Mouse (Mus musculus) mouse embryonic stem cell (cell line): ENCODE results near the gene Tnk1.

ENCODE experiments used
- in situ Hi-C, 2 experiments: fragments of 300-500 bp; cut with MboI; formaldehyde crosslinking; loops; 1 replicate in 1 of 2; 3 replicates in 1 of 2; pipeline ENCODE4 v1.14.3; 2019 to 2020; ENCODE audit warnings: low sequenced_read_pairs in 2 of 2, low pct_unique_long_range_greater_than_20kb in 1 of 2, mixed read lengths in 1 of 2; ENCODE audit not compliant: unreplicated experiment in 1 of 2

The Tnk1 gene

GRCm38 (mm10) chr11:69818365-69818764 is 40.2 kb downstream of the Tnk1 start, which contains the start of gene Spem2:
TSS of gene Spem2 (minus strand) at chr11:69818465.
- in situ Hi-C loops = loop anchor here in 1 of 2 experiments (10.0 kb wide), 1 partner anchor 56 kb away; the partner anchor contains the start of gene Tmem95

- in situ Hi-C loops = loop anchor here in 1 of 2 experiments (10.0 kb wide), 1 partner anchor 58 kb away; the partner anchor contains the start of gene Tmem95
Measured at GRCm38 (mm10) chr11:69816520-69816919, 42.0 kb downstream of the Tnk1 start.

- in situ Hi-C loops = loop anchor here in 1 of 2 experiments (10.0 kb wide), 1 partner anchor 60 kb away; the partner anchor contains the start of gene Tmem95
Measured at GRCm38 (mm10) chr11:69815155-69815554, 43.4 kb downstream of the Tnk1 start, which contains the start of gene Gm39566. TSS of gene Gm39566 (minus strand) at chr11:69815298.

GRCm38 (mm10) chr11:69810280-69810679 is 48.2 kb downstream of the Tnk1 start:
- in situ Hi-C loops = loop anchor here in 1 of 2 experiments (10.0 kb wide), 1 partner anchor 65 kb away; the partner anchor contains the start of gene Tmem95

- in situ Hi-C loops = loop anchor here in 1 of 2 experiments (5.0 kb wide), 1 partner anchor 70 kb away; the partner anchor contains the start of gene Tmem95
Measured at GRCm38 (mm10) chr11:69807641-69808040, 50.9 kb downstream of the Tnk1 start.

DNA sequence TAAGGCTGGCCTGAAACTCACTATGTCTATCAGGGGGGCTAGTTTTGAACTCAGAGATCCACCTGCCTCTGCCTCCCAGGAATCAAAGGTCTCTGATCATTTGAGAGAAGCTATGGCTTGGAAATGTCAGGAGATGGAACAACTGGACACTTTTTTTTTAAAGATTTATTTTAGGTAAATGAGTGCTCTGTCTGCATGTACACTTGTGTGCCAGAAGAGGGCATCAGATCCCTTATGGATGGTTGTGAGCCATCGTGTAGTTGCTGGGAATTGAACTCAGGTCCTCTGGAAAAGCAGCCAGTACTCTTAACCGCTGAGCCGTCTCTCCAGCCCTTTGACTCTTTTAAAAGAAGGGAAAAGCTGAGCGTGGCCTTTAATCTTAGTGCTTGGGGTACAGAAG is 52.2 kb downstream of the Tnk1 start:
- in situ Hi-C loops = loop anchor here in 1 of 2 experiments (5.0 kb wide), 1 partner anchor 71 kb away; the partner anchor contains the start of gene Tmem95

GRCm38 (mm10) chr11:69804972-69805909 is 53.3 kb downstream of the Tnk1 start, which contains the start of gene Tmem102:
TSS of gene Tmem102 (minus strand) at chr11:69805624.
- in situ Hi-C loops = loop anchor here in 1 of 2 experiments (5.0 kb wide), 1 partner anchor 72 kb away; the partner anchor contains the start of gene Tmem95

DNA sequence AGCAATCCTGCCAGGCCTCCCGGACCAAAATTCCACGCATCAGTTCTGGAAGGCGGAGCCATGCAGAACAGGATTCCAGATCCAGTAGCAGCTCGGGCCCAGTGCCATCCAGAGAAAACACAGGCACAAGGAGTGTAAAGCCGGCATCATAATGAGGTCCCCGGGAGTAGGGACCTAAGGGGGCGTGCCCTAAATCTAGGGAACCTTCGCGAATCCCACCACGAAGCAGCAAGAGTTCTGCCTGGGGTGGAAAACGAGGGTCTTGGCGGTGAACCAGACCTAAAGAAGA is 53.9 kb downstream of the Tnk1 start:
- in situ Hi-C loops = no loop called here

DNA sequence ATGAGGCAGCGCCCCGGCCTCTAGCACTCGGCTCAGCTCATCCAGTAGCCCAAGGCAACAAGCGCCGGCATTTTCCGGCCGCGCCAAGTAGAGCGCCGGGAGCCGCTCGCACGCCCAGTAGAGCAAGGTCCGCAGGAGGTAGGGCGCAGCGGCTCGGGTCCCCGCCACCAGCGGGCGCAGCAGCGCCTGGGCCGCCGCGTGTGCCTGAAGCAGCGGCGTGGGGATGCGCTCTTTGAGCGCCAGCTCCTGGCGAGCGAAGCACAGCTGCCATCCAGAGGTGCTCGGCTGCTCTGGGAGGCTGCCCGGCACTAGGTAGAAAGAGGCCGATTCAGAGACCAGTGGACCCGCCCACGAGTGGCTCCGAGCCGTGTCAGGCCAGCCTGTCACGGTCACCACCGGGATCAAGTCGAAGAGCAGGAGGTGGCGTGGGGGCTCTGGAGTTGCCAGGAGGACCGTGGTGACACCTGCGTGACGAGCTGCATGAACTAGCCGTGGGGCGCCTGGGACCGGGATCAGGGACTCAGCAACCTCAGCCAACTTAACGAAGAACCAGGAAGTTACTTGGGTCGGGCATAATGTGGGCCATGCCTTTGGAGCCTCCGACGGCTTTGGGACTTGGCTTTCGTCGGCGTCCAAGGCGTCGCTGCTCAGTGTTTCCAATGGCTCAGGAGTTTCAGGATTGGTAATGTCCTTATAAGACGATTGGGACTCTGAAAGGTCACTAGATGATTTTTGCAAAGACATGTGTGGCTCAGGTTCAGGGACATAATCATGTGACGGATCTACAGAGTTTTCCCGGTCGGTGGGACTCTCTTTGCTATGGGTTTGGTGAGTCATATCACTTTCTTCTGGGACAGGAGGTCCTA is 54.5 kb downstream of the Tnk1 start:
- in situ Hi-C loops = no loop called here

DNA sequence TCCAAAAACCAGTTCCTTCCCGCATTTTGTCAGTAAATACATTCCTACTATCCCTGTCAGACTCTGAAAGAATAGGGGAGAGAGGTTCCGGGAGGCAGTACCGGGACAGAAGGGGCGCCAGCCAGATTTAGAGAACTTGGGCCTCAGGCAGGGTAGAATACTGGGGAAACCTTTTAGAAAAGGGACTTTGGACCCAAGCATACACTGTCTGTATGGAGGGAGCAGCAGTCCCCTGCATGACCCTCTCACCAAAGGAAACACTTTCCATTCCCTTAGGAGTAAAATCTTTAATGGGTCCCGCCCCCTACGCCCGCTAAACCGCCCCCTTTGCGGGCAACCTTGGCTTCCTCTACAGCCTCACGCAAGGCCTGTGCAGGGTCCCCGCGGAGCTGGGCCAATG is 55.2 kb downstream of the Tnk1 start:
- in situ Hi-C loops = no loop called here

DNA sequence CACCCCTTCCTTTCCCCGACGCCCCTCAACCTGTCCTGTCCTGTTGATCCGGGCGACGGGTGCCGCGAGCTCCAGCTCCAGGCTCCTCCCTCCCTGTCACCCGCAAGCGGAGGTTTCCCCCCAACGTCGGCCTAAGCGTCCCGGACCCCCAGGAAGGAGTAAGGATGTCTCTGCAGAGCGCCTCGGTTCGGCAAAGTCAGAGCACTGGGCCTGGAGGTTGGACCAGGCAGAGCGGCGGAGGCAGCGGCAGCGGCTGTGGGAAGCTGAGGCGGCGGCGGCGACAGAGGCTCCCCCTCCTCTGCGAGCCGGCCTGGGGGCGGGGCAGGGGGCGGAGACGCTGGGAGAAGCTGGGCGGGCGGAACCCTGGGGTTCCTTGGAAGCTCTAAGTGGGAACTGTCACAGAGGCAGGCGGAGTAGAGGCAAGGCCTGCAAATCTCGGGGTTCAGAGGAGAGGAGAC is 55.9 kb downstream of the Tnk1 start:
- in situ Hi-C loops = no loop called here

DNA sequence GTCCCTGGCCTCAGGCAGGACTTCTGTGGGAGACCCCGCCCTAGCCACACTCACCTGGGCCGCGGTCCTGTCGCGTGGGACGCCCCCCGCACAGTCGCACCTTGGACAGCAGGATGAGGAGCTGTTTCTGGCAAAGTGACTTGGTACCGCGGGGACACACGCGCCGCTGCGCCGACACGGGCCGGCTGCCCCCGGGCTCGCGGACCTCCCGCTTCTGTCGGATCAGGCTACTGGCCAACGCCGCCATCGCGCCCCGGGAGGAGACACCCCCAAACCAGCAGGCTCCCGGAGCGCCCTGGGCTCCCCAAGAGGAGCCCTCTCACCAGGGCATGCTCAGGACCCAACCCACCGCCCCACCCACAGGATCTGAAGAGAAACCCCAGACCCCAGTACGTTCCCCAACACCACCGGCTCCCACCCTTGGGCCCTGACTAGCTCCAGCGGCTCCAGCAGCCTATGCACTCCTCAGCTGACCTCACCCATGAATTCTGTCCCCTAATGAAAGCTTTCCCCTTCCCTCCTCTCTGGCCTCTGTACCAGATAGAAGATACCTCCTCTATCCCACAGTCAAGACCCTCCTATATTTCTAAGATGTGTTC is 57.1 kb downstream of the Tnk1 start, which contains the start of gene Fgf11:
Gene Fgf11 (minus strand): TSS at position 479 of the 599 bp plus-strand sequence.
- in situ Hi-C loops = no loop called here
